Mouse (Mus musculus): ENCODE measurements around the gene Sclt1.

- TF ChIP-seq POLR2A (IDR thresholded peaks at IDR 0.05; ENCODE audit: low read depth, low read length) (no peak), CTCF (conservative IDR thresholded peaks at IDR 0.05; ENCODE audit: insufficient read depth, insufficient read length, low read depth, low read length) (no peak)
These were observed 55.9 kb downstream of the Sclt1 start for GRCm38 (mm10) chr3:41686396-41686795.

All from kidney, adult 2 months (tissue).